Mouse (Mus musculus) kidney, postnatal 0 days (tissue): ENCODE measurements around the gene Tvp23a. TPM values are rescaled to one million over a fixed set of nuclear protein-coding genes. Genes with fewer than 3 reads are reported as not detected.

ENCODE experiments used
- ATAC-seq: fragments of 200-750 bp; cut with Nextera tagmentation; replicated peaks from 2 replicates; pipeline ENCODE4 v1.8.0; 2017; ENCODE audit warnings: low read depth, moderate number of reproducible peaks, moderate TSS enrichment, moderate library complexity; ENCODE audit not compliant: low FRiP score
- DNase-seq: peaks from one replicate; pipeline ENCODE4 v3.0.0-alpha.2; 2016; ENCODE audit warnings: low spot score
- H3K27ac ChIP-seq: fragments of 300-500 bp; sonication (generic); 2 replicates; pipeline ENCODE4 v1.5.1; 2014; ENCODE audit warnings: mild to moderate bottlenecking
- H3K27me3 ChIP-seq: fragments of 300-500 bp; sonication (generic); 2 replicates; pipeline ENCODE4 v1.6.1; 2014; ENCODE audit warnings: low read length, mixed read lengths; ENCODE audit not compliant: insufficient read depth
- H3K36me3 ChIP-seq: fragments of 300-500 bp; sonication (generic); 2 replicates; pipeline ENCODE4 v1.6.1; 2014; ENCODE audit warnings: low read length, mixed read lengths; ENCODE audit not compliant: insufficient read depth
- H3K4me1 ChIP-seq: fragments of 300-500 bp; sonication (generic); replicated peaks from 2 replicates; pipeline ENCODE4 v1.6.1; 2014; ENCODE audit warnings: antibody characterized with exemption, low read length, mixed read lengths; ENCODE audit not compliant: insufficient read depth
- H3K4me2 ChIP-seq: fragments of 300-500 bp; sonication (generic); 2 replicates; pipeline ENCODE4 v1.6.1; 2014; ENCODE audit warnings: mild to moderate bottlenecking, low read length, moderate library complexity, mixed read lengths
- H3K4me3 ChIP-seq: fragments of 300-500 bp; sonication (generic); replicated peaks from 2 replicates; pipeline ENCODE4 v1.5.1; 2014; ENCODE audit warnings: low read depth, low read length
- H3K9ac ChIP-seq: fragments of 300-500 bp; sonication (generic); 2 replicates; pipeline ENCODE4 v1.6.1; 2014; ENCODE audit warnings: low read depth, low read length
- H3K9me3 ChIP-seq: fragments of 300-500 bp; sonication (generic); replicated peaks from 2 replicates; pipeline ENCODE4 v1.6.1; 2016; ENCODE audit warnings: low read length, inconsistent platforms, mixed read lengths
- CTCF ChIP-seq: IDR thresholded peaks from 2 replicates; pipeline ENCODE4 v1.5.1; 2016; ENCODE audit warnings: antibody characterized with exemption, low read depth, mild to moderate bottlenecking, moderate library complexity
- WGBS: fragments of 180-500 bp; shearing (Covaris S2); extraction: QIAGEN DNeasy Blood & Tissue Kit; methylation state at CpG from one replicate; pipeline ENCODE4 v1.1.7; 2014; 5-methylcytosine and 5-hydroxymethylcytosine counted together
- polyA plus RNA-seq: library from polyadenylated mRNA; unstranded; fragments of >200 nt; fragmentation: Nextera tagmentation; extraction: Ambion mirVana; gene quantifications from 2 replicates; pipeline ENCODE4 v1.2.1, GENCODE M21; 2015

Gene Tvp23a
- polyA plus RNA-seq, 1 experiment from 2014 or later, result 5.9 TPM

GRCm38 (mm10) chr16:10461178-10461577 lies 14.0 kb upstream of the Tvp23a start:
- Histone ChIP-seq H3K9ac (no peak overlapping the region), H3K36me3 (no peaks in the 10 kb centered on the region), H3K27ac (no peak overlapping the region), H3K9me3 (no peaks in the 10 kb centered on the region), H3K4me1 (no peaks in the 10 kb centered on the region), H3K27me3 (no peaks in the 10 kb centered on the region), H3K4me2 (no peak overlapping the region), H3K4me3 (no peak overlapping the region)
- DNase-seq (no peak), ATAC-seq (no peak)
- TF ChIP-seq CTCF, result no peak
- WGBS, result 86% methylated on average over 2 of the region's 2 CpGs

GRCm38 (mm10) chr16:10460188-10460587 lies 13.0 kb upstream of the Tvp23a start:
- H3K27me3 ChIP-seq, result no peaks in the 10 kb centered on the region
- no peak overlapping the region for H3K4me2 ChIP-seq
- no peaks in the 10 kb centered on the region for H3K9me3 ChIP-seq
- 76% methylated on average over 2 of the region's 2 CpGs for WGBS
- H3K27ac ChIP-seq, result no peak overlapping the region
- no peaks in the 10 kb centered on the region for H3K4me1 ChIP-seq
- no peak for DNase-seq
- no peak overlapping the region for H3K4me3 ChIP-seq
- H3K36me3 ChIP-seq, result no peaks in the 10 kb centered on the region
- TF ChIP-seq CTCF, result no peak
- no peak for ATAC-seq
- H3K9ac ChIP-seq, result no peak overlapping the region

GRCm38 (mm10) chr16:10454583-10454974 lies 7.4 kb upstream of the Tvp23a start:
- no peak for TF ChIP-seq CTCF
- Histone ChIP-seq H3K9me3 (no peaks in the 10 kb centered on the region), H3K4me2 (no peak overlapping the region), H3K27me3 (no peaks in the 10 kb centered on the region), H3K4me3 (no peak overlapping the region), H3K27ac (no peak overlapping the region), H3K36me3 (no peaks in the 10 kb centered on the region), H3K9ac (no peak overlapping the region), H3K4me1 (0 out of 2 replicates have a peak, but pooled peaks cover 3% of the 10 kb centered on the region)
- 16% methylated on average over 3 of the region's 3 CpGs for WGBS
- DNase-seq (peak; percentile 27), ATAC-seq (no peak)

- Histone ChIP-seq H3K4me1 (0 out of 2 replicates have a peak, but pooled peaks cover 3% of the 10 kb centered on the region), H3K9ac (no peak overlapping the region), H3K4me2 (no peak overlapping the region), H3K27me3 (no peaks in the 10 kb centered on the region), H3K27ac (no peak overlapping the region), H3K4me3 (no peak overlapping the region), H3K36me3 (no peaks in the 10 kb centered on the region), H3K9me3 (no peaks in the 10 kb centered on the region)
- ATAC-seq, result no peak
- no peak for DNase-seq
- WGBS, result 52% methylated on average over 6 of the region's 6 CpGs
- TF ChIP-seq CTCF, result no peak
Measured at GRCm38 (mm10) chr16:10453872-10454582, 6.9 kb upstream of the Tvp23a start.

- WGBS, result 52% methylated on average over 8 of the region's 8 CpGs
- Histone ChIP-seq H3K27me3 (no peaks in the 10 kb centered on the region), H3K9me3 (no peaks in the 10 kb centered on the region), H3K36me3 (no peaks in the 10 kb centered on the region), H3K4me2 (no peak overlapping the region), H3K27ac (no peak overlapping the region), H3K4me3 (no peak overlapping the region), H3K9ac (no peak overlapping the region), H3K4me1 (0 out of 2 replicates have a peak, but pooled peaks cover 6% of the 10 kb centered on the region)
- ATAC-seq, result peak; percentile 47; the same call in 1 of the 2 replicates
- TF ChIP-seq CTCF, result no peak
- DNase-seq, result peak; percentile 8
Measured at GRCm38 (mm10) chr16:10452445-10452896, 5.3 kb upstream of the Tvp23a start.

GRCm38 (mm10) chr16:10451906-10452305 lies 4.7 kb upstream of the Tvp23a start:
- Histone ChIP-seq H3K4me2 (no peak overlapping the region), H3K4me3 (no peak overlapping the region), H3K9me3 (no peaks in the 10 kb centered on the region), H3K4me1 (0 out of 2 replicates have a peak, but pooled peaks cover 7% of the 10 kb centered on the region), H3K9ac (no peak overlapping the region), H3K27me3 (no peaks in the 10 kb centered on the region), H3K27ac (no peak overlapping the region), H3K36me3 (no peaks in the 10 kb centered on the region)
- ATAC-seq (no peak), DNase-seq (no peak)
- WGBS, result 86% methylated on average over 2 of the region's 2 CpGs
- TF ChIP-seq CTCF, result no peak
